Mouse (Mus musculus): Measurements from ENCODE around the gene Aadacl2. TPM values are rescaled to one million over a fixed set of nuclear protein-coding genes. Genes with fewer than 3 reads are reported as not detected.

The Aadacl2 gene
- total and polyA plus RNA-seq, 3 experiments: not detected

DNA sequence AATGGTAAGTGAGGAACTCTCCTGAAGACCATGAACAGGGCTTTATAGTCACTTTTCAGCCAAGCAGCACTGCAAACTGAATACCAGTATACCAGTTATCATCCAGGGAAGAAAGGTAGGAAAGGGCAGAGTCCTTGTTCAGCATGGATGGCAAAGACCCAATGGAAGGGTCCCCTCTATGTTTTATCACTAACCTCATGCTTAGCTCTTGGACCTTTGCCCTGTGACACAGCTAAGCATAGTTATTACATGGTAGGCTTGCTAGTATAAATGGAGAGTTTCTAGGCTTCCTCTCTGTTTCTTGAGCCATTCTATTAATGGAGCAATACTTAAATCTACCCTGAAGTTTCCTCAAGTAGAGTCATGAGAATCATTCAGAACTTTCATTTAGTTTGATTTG lies 32.0 kb upstream of the Aadacl2 start:
- dilution Hi-C loops (cut with MboI; ENCODE audit: extremely low pct_ligation_motif_present, extremely low pct_unique_long_range_greater_than_20kb, low sequenced_read_pairs): no loop called here
- Histone ChIP-seq H3K9me3 (replicated peaks; ENCODE audit: low read length) (no peaks in the 10 kb centered on the region), H3K27me3 (replicated peaks) (no peaks in the 10 kb centered on the region), H3K4me3 (replicated peaks in 1 of 3; ENCODE audit: low read depth in 2 of 3, low read length in 2 of 3, poor library complexity in 1 of 3) (no peak overlapping the region), H3K27ac (ENCODE audit: insufficient read depth, low read depth) (no peak overlapping the region), H3K4me2 (ENCODE audit: insufficient read depth, low read depth, poor library complexity, severe bottlenecking) (no peak overlapping the region), H3K79me2 (replicated peaks; ENCODE audit: control insufficient read depth, extremely low read depth, insufficient read depth, poor library complexity, severe bottlenecking) (no peaks in the 10 kb centered on the region), H3K36me3 (replicated peaks in 1 of 2; ENCODE audit: control insufficient read depth in 1 of 2, insufficient read depth in 1 of 2, low read length in 1 of 2) (no peaks in the 10 kb centered on the region), H3K9ac (ENCODE audit: insufficient read depth, low read depth) (no peak overlapping the region), H3K4me1 (ENCODE audit: control insufficient read depth in 1 of 2, insufficient read depth in 2 of 2) (no peaks in the 10 kb centered on the region)
- no peak for DNase-seq (ENCODE audit: extremely low read depth)
- in situ Hi-C loops (cut with MboI; ENCODE audit: low pct_ligation_motif_present, low pct_unique_long_range_greater_than_20kb, low sequenced_read_pairs): no loop called here
- no peak for TF ChIP-seq JUND (conservative IDR thresholded peaks at IDR 0.05; ENCODE audit: low read depth, low read length)
- TF ChIP-seq MYC (IDR thresholded peaks at IDR 0.05; ENCODE audit: low read depth, low read length): no peak
- TF ChIP-seq TCF12 (IDR thresholded peaks at IDR 0.05; ENCODE audit: low read depth, low read length): no peak
- no peak for TF ChIP-seq ZMIZ1 (IDR thresholded peaks at IDR 0.05; ENCODE audit: low read depth, low read length)
- TF ChIP-seq BHLHE40 (IDR thresholded peaks at IDR 0.05; ENCODE audit: low read depth, low read length): no peak
- no peak for TF ChIP-seq PAX5 (IDR thresholded peaks at IDR 0.05; ENCODE audit: low read length)
- TF ChIP-seq RAD21 (IDR thresholded peaks at IDR 0.05; ENCODE audit: low read depth, low read length): no peak
- no peak for TF ChIP-seq ZKSCAN1 (IDR thresholded peaks at IDR 0.05; ENCODE audit: borderline replicate concordance, low read depth, low read length)
- TF ChIP-seq NELFE (IDR thresholded peaks at IDR 0.05; ENCODE audit: low read depth, low read length): no peak
- TF ChIP-seq MXI1 (IDR thresholded peaks at IDR 0.05; ENCODE audit: low read depth, low read length): no peak
- TF ChIP-seq SMC3 (IDR thresholded peaks at IDR 0.05; ENCODE audit: low read depth, low read length): no peak
- no peak for TF ChIP-seq E2F4 (IDR thresholded peaks at IDR 0.05; ENCODE audit: insufficient replicate concordance, low read depth, low read length)
- TF ChIP-seq UBTF (IDR thresholded peaks at IDR 0.05; ENCODE audit: low read depth, low read length): no peak

- Histone ChIP-seq H3K79me2 (replicated peaks; ENCODE audit: control insufficient read depth, extremely low read depth, insufficient read depth, poor library complexity, severe bottlenecking) (no peaks in the 10 kb centered on the region), H3K9me3 (replicated peaks; ENCODE audit: low read length) (no peaks in the 10 kb centered on the region), H3K27ac (ENCODE audit: insufficient read depth, low read depth) (no peak overlapping the region), H3K36me3 (replicated peaks in 1 of 2; ENCODE audit: control insufficient read depth in 1 of 2, insufficient read depth in 1 of 2, low read length in 1 of 2) (no peaks in the 10 kb centered on the region), H3K4me3 (replicated peaks in 1 of 3; ENCODE audit: low read depth in 2 of 3, low read length in 2 of 3, poor library complexity in 1 of 3) (no peak overlapping the region), H3K4me2 (ENCODE audit: insufficient read depth, low read depth, poor library complexity, severe bottlenecking) (no peak overlapping the region), H3K4me1 (ENCODE audit: control insufficient read depth in 1 of 2, insufficient read depth in 2 of 2) (no peaks in the 10 kb centered on the region), H3K9ac (ENCODE audit: insufficient read depth, low read depth) (no peak overlapping the region), H3K27me3 (replicated peaks) (no peaks in the 10 kb centered on the region)
- no peak for DNase-seq (ENCODE audit: extremely low read depth)
- dilution Hi-C loops (cut with MboI; ENCODE audit: extremely low pct_ligation_motif_present, extremely low pct_unique_long_range_greater_than_20kb, low sequenced_read_pairs) (no loop called here), in situ Hi-C loops (cut with MboI; ENCODE audit: low pct_ligation_motif_present, low pct_unique_long_range_greater_than_20kb, low sequenced_read_pairs) (no loop called here)
- no peak for TF ChIP-seq ZC3H11A (IDR thresholded peaks at IDR 0.05; ENCODE audit: low read depth, low read length)
These were observed 2.9 kb upstream of the Aadacl2 start for GRCm38 (mm10) chr3:60003622-60004021.

GRCm38 (mm10) chr3:60025417-60025816 lies 18.9 kb downstream of the Aadacl2 start, which contains the start of gene Aadac:
Aadac (plus strand) TSS chr3:60025717.
- Histone ChIP-seq H3K9me3 (replicated peaks; ENCODE audit: low read length) (no peaks in the 10 kb centered on the region), H3K4me3 (replicated peaks in 1 of 3; ENCODE audit: low read depth in 2 of 3, low read length in 2 of 3, poor library complexity in 1 of 3) (no peak within 1 kb of the TSS), H3K4me2 (ENCODE audit: insufficient read depth, low read depth, poor library complexity, severe bottlenecking) (no peak within 1 kb of the TSS), H3K4me1 (ENCODE audit: control insufficient read depth in 1 of 2, insufficient read depth in 2 of 2) (no peaks in the 10 kb centered on the region), H3K27me3 (replicated peaks) (no peaks in the 10 kb centered on the region), H3K79me2 (replicated peaks; ENCODE audit: control insufficient read depth, extremely low read depth, insufficient read depth, poor library complexity, severe bottlenecking) (no peaks in the 10 kb centered on the region), H3K27ac (ENCODE audit: insufficient read depth, low read depth) (no peak within 1 kb of the TSS), H3K36me3 (replicated peaks in 1 of 2; ENCODE audit: control insufficient read depth in 1 of 2, insufficient read depth in 1 of 2, low read length in 1 of 2) (no peaks in the 10 kb centered on the region), H3K9ac (ENCODE audit: insufficient read depth, low read depth) (no peak within 1 kb of the TSS)
- TF ChIP-seq MYC (IDR thresholded peaks at IDR 0.05; ENCODE audit: low read depth, low read length): no peak
- TF ChIP-seq USF2 (conservative IDR thresholded peaks at IDR 0.05; ENCODE audit: low read depth, low read length): no peak
- no peak for TF ChIP-seq RCOR1 (conservative IDR thresholded peaks at IDR 0.05; ENCODE audit: low read depth, low read length)
- TF ChIP-seq POLR2A (IDR thresholded peaks at IDR 0.05; ENCODE audit: low read depth, low read length): no peak
- TF ChIP-seq RAD21 (IDR thresholded peaks at IDR 0.05; ENCODE audit: low read depth, low read length): no peak
- no peak for TF ChIP-seq ZKSCAN1 (IDR thresholded peaks at IDR 0.05; ENCODE audit: borderline replicate concordance, low read depth, low read length)
- TF ChIP-seq POLR2AphosphoS2 (IDR thresholded peaks at IDR 0.05; ENCODE audit: low read depth, low read length): no peak
- no peak for TF ChIP-seq KAT2A (IDR thresholded peaks at IDR 0.05; ENCODE audit: insufficient replicate concordance, low read length)
- TF ChIP-seq TCF12 (IDR thresholded peaks at IDR 0.05; ENCODE audit: low read depth, low read length): no peak
- TF ChIP-seq BHLHE40 (IDR thresholded peaks at IDR 0.05; ENCODE audit: low read depth, low read length): no peak
- TF ChIP-seq HCFC1 (IDR thresholded peaks at IDR 0.05; ENCODE audit: low read depth, low read length): no peak
- no peak for TF ChIP-seq CTCF (conservative IDR thresholded peaks at IDR 0.05 in 1 of 2, IDR thresholded peaks at IDR 0.05 in 1 of 2; ENCODE audit: low read depth in 2 of 2, low read length in 2 of 2)
- TF ChIP-seq IRF4 (IDR thresholded peaks at IDR 0.05; ENCODE audit: low read depth, low read length): no peak
- dilution Hi-C loops (cut with MboI; ENCODE audit: extremely low pct_ligation_motif_present, extremely low pct_unique_long_range_greater_than_20kb, low sequenced_read_pairs) (no loop called here), in situ Hi-C loops (cut with MboI; ENCODE audit: low pct_ligation_motif_present, low pct_unique_long_range_greater_than_20kb, low sequenced_read_pairs) (no loop called here)
- no peak for DNase-seq (ENCODE audit: extremely low read depth)

All from CH12.LX (cell line).